Mouse (Mus musculus) E14TG2a.4 (cell line): Measurements from ENCODE around the gene Filip1l.

Experiments used
- H3K27me3 ChIP-seq: 2 replicates; pipeline ENCODE4 v1.6.1; 2014; ENCODE audit warnings: low read length, control low read depth; ENCODE audit not compliant: insufficient read depth
- H3K36me3 ChIP-seq: 2 replicates; pipeline ENCODE4 v1.6.1; 2014; ENCODE audit warnings: low read length, control low read depth; ENCODE audit not compliant: insufficient read depth
- H3K4me1 ChIP-seq: replicated peaks from 2 replicates; pipeline ENCODE4 v1.6.1; 2014; ENCODE audit warnings: low read depth, low read length, control low read depth
- H3K4me3 ChIP-seq: replicated peaks from 2 replicates; pipeline ENCODE4 v1.5.1; 2014; ENCODE audit warnings: mild to moderate bottlenecking, low read length
- H3K9me3 ChIP-seq: 2 replicates; pipeline ENCODE4 v1.6.1; 2014; ENCODE audit warnings: low read length, control low read depth
- CTCF ChIP-seq: conservative IDR thresholded peaks from 2 replicates; pipeline ENCODE4 v1.5.1; 2014; ENCODE audit warnings: low read length
- NANOG ChIP-seq: IDR thresholded peaks from 2 replicates; pipeline ENCODE4 v1.6.1; 2014; ENCODE audit warnings: borderline replicate concordance, low read length, mixed read lengths
- POU5F1 ChIP-seq: IDR thresholded peaks from 2 replicates; pipeline ENCODE4 v1.6.1; 2014; ENCODE audit warnings: low read length, borderline replicate concordance

The Filip1l gene

DNA sequence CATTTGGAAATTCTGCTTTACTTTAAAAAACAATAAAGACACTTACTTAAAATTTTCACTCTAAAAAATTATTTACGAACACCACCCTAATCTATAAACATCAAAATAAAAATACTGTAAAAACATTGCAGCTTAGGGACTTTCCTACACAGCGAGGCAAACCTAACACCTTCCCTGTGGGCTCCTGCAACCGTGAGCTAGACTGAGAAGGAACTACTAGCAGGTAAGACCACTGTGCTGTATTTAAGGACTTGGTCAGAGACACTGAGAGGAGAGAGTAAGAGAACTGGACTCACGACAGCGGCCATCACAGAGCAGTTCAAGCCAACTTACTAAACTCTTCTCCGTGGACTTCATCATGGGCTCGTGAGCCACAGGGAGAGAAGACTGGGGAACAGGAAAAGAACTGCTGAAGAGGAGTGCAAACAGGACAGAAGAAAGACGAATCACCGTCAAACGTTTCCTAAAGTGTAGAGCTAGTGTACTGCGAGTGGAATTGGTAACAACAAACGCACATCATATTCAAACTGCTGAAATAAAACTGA is 117.5 kb downstream of the Filip1l start:
- Histone ChIP-seq H3K4me3 (no peak overlapping the region), H3K9me3 (no peaks in the 10 kb centered on the region), H3K27me3 (no peaks in the 10 kb centered on the region), H3K36me3 (no peaks in the 10 kb centered on the region), H3K4me1 (peaks cover 11% of the 10 kb centered on the region)
- TF ChIP-seq NANOG (no peak), CTCF (no peak), POU5F1 (no peak)

DNA sequence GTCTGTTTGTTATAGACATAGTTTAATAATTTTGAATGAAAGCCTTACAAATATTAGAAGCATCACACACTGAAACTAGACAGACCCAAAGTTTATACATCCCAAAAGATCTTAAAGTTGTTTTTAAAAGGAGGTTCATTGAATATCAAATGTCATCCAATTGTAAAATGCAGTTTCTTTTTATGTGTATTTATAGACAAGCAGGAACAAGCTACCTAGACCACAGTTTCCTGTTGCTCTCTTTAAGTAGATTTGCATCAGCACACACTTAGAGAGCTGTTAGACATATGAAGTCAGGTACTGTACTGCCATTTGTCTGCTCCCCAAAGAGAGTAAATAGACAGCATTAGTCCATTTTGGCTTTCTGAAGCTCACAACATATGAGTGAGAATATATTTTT is 118.2 kb downstream of the Filip1l start:
- Histone ChIP-seq H3K4me1 (peaks cover 11% of the 10 kb centered on the region), H3K4me3 (no peak overlapping the region), H3K27me3 (no peaks in the 10 kb centered on the region), H3K9me3 (no peaks in the 10 kb centered on the region), H3K36me3 (no peaks in the 10 kb centered on the region)
- TF ChIP-seq NANOG (no peak), POU5F1 (no peak), CTCF (no peak)

DNA sequence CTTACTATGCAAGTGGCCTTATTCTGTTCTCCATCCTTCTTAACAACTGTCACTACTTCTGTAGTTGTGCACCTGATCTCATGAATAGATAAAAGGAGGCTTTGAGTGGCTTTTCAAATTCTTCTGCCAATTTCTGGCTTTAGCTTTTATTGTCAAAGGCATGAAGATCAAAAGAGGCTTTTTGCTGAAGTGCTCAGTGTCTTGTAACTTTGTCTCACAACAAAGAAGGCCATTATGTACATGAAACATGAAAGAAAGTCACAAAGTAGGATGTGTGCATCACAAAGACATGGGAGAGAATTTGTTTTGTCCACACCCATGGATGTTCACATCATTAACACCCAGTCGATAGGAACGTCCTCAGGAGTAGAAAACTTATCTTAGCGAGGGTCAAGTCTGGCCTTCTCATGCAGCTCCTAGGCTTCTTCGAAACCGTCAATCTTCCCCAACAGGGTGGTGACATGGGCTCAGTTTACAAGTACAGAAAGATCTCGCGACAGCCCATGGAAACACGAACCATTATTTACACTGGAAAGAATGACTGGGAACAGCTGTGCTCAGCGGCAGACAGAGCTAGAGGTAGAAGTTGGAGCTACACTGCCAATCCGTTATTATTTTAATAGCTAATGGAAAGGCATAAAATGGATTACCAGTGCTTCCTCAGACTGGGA is 120.7 kb downstream of the Filip1l start:
- no peaks in the 10 kb centered on the region for H3K36me3 ChIP-seq
- no peak overlapping the region for H3K4me3 ChIP-seq
- no peak for TF ChIP-seq CTCF
- peak; percentile 94 for TF ChIP-seq NANOG
- TF ChIP-seq POU5F1, result peak; percentile 14; the same call in 1 of the 2 replicates
- H3K4me1 ChIP-seq, result peaks cover 11% of the 10 kb centered on the region
- no peaks in the 10 kb centered on the region for H3K9me3 ChIP-seq
- no peaks in the 10 kb centered on the region for H3K27me3 ChIP-seq

DNA sequence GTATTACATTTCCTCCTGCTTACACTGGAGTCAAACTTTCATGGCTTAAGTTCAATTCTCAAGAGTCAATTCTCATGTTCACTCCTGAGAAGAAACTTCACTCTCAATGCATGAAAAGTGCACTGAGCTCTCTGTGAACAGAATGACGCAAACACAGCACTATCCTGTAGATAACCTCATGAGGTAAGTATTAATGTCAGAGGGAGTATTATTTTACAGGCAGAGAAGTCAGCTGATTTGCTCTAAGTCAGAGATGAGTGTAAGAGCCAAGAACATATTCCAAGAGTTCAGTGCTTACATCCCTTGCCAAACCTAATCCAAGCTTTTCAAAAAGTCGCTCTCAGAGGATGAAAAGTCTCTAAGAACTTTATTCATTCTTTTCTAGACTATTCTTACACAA is 125.6 kb downstream of the Filip1l start:
- no peaks in the 10 kb centered on the region for H3K9me3 ChIP-seq
- H3K4me3 ChIP-seq, result no peak overlapping the region
- TF ChIP-seq POU5F1 (no peak), CTCF (no peak), NANOG (no peak)
- no peaks in the 10 kb centered on the region for H3K27me3 ChIP-seq
- H3K4me1 ChIP-seq, result peaks cover 13% of the 10 kb centered on the region
- no peaks in the 10 kb centered on the region for H3K36me3 ChIP-seq

DNA sequence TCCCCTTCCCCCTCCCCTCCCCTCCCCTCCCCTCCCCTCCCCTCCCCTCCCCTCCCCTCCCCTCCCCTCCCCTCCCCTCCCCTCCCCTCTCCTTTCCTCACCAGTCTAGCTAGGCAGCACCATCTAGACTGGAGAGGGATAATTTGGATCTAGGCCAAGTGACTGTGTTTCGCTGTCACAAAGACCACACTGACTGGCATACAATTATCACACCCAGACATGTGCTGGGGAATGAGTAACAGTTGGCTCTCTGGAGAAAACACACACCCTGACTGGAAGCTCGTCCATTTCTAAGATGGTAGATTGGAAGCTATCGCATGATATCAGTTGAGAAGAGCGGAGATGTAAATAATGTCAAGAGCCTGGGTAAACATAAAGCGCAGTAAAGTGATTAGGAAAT is 126.9 kb downstream of the Filip1l start:
- TF ChIP-seq NANOG (no peak), CTCF (no peak), POU5F1 (no peak)
- Histone ChIP-seq H3K36me3 (no peaks in the 10 kb centered on the region), H3K4me3 (no peak overlapping the region), H3K27me3 (no peaks in the 10 kb centered on the region), H3K4me1 (peaks cover 5% of the 10 kb centered on the region), H3K9me3 (no peaks in the 10 kb centered on the region)

DNA sequence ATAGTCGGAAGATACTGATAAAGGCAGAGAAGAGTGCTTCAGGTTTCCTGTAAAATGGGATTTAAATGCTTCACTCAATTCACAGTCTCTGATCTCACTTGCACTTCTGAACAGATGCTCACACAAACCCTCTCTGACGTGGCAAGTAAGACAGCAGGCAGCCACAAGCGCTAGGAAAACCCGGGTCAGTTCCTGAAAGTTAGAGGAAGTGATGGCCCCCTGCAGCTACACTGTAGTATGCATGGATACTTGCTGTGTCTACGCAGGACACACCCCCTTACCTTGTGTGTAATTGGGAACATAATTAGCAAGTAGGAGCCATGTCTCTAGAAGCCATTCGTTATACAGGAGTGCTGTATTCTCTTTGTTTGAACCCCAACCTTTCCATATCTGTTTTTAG is 129.4 kb downstream of the Filip1l start:
- Histone ChIP-seq H3K27me3 (no peaks in the 10 kb centered on the region), H3K36me3 (no peaks in the 10 kb centered on the region), H3K9me3 (no peaks in the 10 kb centered on the region), H3K4me3 (no peak overlapping the region), H3K4me1 (peaks cover 8% of the 10 kb centered on the region)
- TF ChIP-seq NANOG (no peak), POU5F1 (no peak), CTCF (no peak)

DNA sequence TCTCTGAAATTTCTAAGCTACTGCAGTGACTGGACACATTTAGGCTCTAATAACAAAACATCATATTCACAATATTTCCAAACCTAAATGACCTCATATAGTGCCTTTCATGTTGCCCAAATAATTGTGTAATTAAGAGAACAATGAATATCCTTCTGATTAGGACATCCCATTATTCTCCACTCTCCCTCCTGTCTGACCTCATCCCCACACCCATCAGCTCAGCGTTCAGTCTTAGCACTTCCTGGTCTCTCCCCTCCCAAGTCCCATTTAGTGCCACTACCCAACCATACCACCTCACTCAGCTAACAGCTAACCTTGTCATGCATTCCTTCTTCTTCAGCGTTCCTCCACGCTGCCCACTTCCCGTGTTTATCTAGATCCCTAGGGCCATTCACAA is 130.0 kb downstream of the Filip1l start:
- no peak overlapping the region for H3K4me3 ChIP-seq
- H3K36me3 ChIP-seq, result no peaks in the 10 kb centered on the region
- TF ChIP-seq NANOG (no peak), CTCF (no peak), POU5F1 (no peak)
- H3K9me3 ChIP-seq, result no peaks in the 10 kb centered on the region
- no peaks in the 10 kb centered on the region for H3K27me3 ChIP-seq
- H3K4me1 ChIP-seq, result peaks cover 8% of the 10 kb centered on the region

DNA sequence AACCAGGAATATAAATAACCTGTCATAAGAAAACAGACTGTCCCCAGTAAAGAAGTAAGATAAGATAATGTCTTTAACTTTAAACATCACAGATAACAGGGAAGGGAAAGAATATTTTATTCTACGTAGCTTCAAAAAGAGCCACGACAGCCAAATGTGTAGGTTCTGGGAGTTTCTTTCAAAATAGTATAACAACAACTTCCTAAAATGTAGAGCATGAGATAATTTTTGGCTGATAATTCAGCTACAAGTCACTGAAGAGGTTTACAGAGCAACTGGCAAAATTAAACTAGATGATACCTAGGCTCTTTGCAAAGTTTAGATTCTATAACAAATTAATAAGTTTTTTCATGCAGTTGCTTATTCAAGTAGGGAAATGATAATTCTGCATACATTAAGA is 130.6 kb downstream of the Filip1l start:
- H3K4me1 ChIP-seq, result peaks cover 8% of the 10 kb centered on the region
- no peaks in the 10 kb centered on the region for H3K27me3 ChIP-seq
- TF ChIP-seq CTCF (no peak), POU5F1 (no peak), NANOG (no peak)
- no peaks in the 10 kb centered on the region for H3K9me3 ChIP-seq
- no peak overlapping the region for H3K4me3 ChIP-seq
- no peaks in the 10 kb centered on the region for H3K36me3 ChIP-seq

DNA sequence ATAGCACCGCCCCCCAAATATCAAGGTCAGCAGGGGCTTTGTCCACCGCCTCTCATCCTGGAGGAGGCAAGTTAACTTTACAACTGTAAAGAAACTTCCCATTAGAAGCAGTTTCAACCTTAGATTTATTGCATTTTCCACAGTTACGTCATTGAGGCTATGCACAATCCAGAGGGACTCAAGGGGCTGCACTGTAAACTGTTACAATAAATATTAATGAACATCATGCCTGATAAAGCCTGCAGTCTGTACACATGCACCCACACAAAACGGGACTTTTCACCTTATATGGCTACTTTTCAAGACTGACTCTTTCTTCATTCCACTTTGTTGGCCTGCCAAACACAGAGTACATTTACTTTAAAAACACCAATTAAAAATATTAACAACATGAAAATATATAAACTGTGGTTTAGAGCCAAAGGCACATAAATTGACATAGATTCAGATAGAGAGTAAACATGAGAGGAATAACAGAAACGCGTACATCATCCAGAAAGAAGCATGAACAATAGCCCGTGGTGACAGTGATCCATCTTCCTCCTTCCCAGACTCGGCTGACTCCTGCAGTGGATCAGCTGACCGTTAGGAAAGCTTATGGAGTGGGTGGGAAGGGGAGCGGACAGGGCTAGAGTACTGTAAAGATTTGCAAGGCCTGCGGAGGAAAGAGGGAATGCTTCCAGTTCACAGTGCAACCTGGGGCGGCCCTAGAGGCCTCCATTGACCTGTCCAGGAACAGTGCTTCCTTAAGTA is 131.3 kb downstream of the Filip1l start:
- Histone ChIP-seq H3K9me3 (no peaks in the 10 kb centered on the region), H3K4me3 (no peak overlapping the region), H3K27me3 (no peaks in the 10 kb centered on the region), H3K36me3 (no peaks in the 10 kb centered on the region), H3K4me1 (peaks cover 8% of the 10 kb centered on the region)
- TF ChIP-seq NANOG, result no peak
- TF ChIP-seq CTCF, result no peak
- TF ChIP-seq POU5F1, result no peak
